Mouse (Mus musculus) Patski (cell line): ENCODE data around the gene Cdk14. TPM values are rescaled to one million over a fixed set of nuclear protein-coding genes. Genes with fewer than 3 reads are reported as not detected.
A peak's percentile ranks its signal among the peaks of the same experiment; 100 is the strongest.

Experiments
- ATAC-seq: fragments of 100-300 bp; one replicate; pipeline ENCODE4 v1.8.0; 2021
- CTCF ChIA-PET: fragments of 350-600 bp; sonication (Branson Sonifier 250); formaldehyde crosslinking; loops from one replicate; lab custom pipeline; 2022; ENCODE audit warnings: inconsistent platforms; lab: Charles Lee
- POLR2A ChIA-PET: fragments of 350-600 bp; sonication (Branson Sonifier 250); formaldehyde crosslinking; loops from one replicate; lab custom pipeline; 2022; ENCODE audit warnings: antibody characterized with exemption, inconsistent platforms; lab: Charles Lee
- DNase-seq: peaks from one replicate; pipeline ENCODE4 v3.0.0-alpha.2; 2011; ENCODE audit warnings: low read depth, low spot score
- H3K27me3 ChIP-seq: fragments of 371-371 bp; one replicate; pipeline ENCODE4 v1.5.1; 2021
- CTCF ChIP-seq: fragments of 100-300 bp; IDR thresholded peaks from one replicate; pipeline ENCODE4 v1.5.1; 2021
- in situ Hi-C: fragments of 300-500 bp; cut with MboI; formaldehyde crosslinking; loops from 3 replicates; pipeline ENCODE4 v1.11.1; 2018; ENCODE audit warnings: low pct_unique_long_range_greater_than_20kb, mixed read lengths
- polyA plus RNA-seq: library from polyadenylated mRNA; unstranded; gene quantifications from one replicate; pipeline ENCODE4 v1.2.3, GENCODE M21; 2021

Gene Cdk14
- polyA plus RNA-seq, 1 experiment from 2014 or later, result 21.7 TPM

- ChIA-PET POLR2A (no interaction called here), CTCF (no interaction called here)
- ATAC-seq (peak; percentile 87), DNase-seq (peak; percentile 27)
- TF ChIP-seq CTCF, result no peak
- H3K27me3 ChIP-seq, result no peaks in the 10 kb centered on the region
- in situ Hi-C loops, result no loop called here
These were observed 212.1 kb downstream of the Cdk14 start for GRCm38 (mm10) chr5:5208016-5208415.

GRCm38 (mm10) chr5:5206012-5206411 lies 214.1 kb downstream of the Cdk14 start:
- ChIA-PET POLR2A (no interaction called here), CTCF (interaction anchor here (1.7 kb wide), 1 partner anchor 14 kb away, joined by 6 read pairs; no protein-coding TSS in a partner anchor)
- TF ChIP-seq CTCF, result no peak
- H3K27me3 ChIP-seq, result no peaks in the 10 kb centered on the region
- DNase-seq (no peak), ATAC-seq (no peak)
- in situ Hi-C loops, result no loop called here

DNA sequence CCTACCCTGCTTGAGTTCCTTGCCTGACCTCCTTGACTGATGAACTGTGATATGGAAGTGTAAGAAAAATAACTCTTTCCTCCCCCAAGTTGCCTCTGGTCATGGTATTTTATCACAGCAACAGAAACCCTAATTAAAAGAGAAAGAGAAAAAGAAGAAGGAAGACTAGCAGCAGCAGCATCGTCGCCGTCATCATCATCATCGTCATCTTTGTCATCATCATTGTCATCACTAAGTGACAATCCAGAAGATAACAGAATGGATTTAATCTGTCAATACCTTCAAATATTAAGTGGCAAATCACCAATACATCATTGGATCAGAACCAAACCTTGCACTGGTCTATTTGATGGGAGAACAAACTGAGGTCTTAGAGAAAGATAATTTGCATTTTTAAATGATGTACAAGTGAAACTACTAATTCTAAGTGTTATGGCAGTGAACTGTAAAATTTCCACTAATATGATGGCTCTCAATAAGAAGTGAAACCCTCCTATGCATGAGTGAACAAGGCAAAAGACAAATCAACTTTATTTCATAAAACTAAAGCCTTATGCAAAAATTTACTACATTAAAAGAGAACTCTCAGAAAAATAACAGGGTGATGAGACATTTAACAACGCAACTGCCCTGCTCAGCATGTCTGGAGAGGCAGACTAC lies 225.4 kb downstream of the Cdk14 start:
- DNase-seq (no peak), ATAC-seq (no peak)
- no peak for TF ChIP-seq CTCF
- ChIA-PET POLR2A (no interaction called here), CTCF (no interaction called here)
- in situ Hi-C loops, result no loop called here
- no peaks in the 10 kb centered on the region for H3K27me3 ChIP-seq

DNA sequence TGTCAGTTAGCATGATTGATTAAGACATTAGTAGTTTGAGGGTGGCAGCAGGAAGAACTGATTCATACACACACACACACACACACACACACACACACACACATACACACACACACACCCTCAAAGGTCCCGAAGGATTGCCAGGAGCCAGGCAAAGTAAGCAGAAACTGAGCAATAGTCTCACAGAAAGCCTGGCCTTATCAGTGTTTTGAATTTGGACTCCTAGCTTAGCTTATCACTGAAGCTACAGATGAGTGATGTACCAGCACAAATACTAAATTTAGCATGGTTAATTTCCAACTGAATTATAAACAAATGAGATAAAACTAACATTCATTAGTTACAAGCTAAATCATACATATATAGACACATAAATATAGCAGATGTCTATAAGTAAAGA lies 230.5 kb downstream of the Cdk14 start:
- POLR2A ChIA-PET, result interaction anchor here (0.7 kb wide), 2 partner anchors 51 to 1523 kb away, joined by 3 read pairs; no protein-coding TSS in a partner anchor
- no peak for TF ChIP-seq CTCF
- in situ Hi-C loops, result no loop called here
- no peaks in the 10 kb centered on the region for H3K27me3 ChIP-seq
- CTCF ChIA-PET, result interaction anchor here (1.2 kb wide), 1 partner anchor 15 kb away, joined by 3 read pairs; no protein-coding TSS in a partner anchor
- ATAC-seq (no peak), DNase-seq (no peak)

DNA sequence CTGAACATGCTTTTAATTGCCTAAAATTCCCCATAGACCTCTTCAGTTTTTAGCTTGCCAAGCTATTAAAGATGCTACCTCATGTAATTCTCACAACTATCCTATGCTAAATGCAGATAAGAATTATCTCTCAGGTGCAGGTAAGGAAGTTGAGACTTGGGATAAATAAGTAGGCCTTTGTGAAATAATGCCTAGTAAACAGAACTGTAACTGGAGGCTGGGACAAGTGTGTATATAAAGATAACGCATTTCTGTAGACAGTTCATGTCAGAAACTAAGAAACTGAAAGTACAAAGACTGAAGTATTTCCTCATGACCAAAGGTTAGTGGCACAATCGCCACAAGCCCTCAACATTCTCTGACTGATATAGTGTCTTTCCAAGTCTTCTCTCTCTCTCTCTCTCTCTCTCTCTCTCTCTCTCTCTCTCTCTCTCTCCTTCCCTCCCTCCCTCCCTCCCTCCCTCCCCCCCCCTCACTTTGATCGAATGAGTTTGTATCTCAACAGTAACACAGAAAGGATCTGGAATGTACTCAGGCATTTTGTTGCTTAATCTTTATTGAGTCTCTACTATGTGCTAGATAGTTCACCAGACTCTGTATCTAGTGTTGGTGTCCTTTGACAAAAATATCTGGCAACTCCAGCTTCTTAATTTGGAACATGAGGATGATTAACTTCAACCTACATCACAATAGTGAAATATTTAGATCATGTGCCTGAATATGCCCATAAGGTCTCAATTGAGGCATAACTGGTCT lies 233.9 kb downstream of the Cdk14 start:
- TF ChIP-seq CTCF, result no peak
- DNase-seq (no peak), ATAC-seq (no peak)
- ChIA-PET CTCF (interaction anchor here (1.2 to 1.3 kb wide), 2 partner anchors 11 to 382 kb away, joined by 3 to 4 read pairs; no protein-coding TSS in a partner anchor), POLR2A (no interaction called here)
- in situ Hi-C loops, result no loop called here
- H3K27me3 ChIP-seq, result no peaks in the 10 kb centered on the region

DNA sequence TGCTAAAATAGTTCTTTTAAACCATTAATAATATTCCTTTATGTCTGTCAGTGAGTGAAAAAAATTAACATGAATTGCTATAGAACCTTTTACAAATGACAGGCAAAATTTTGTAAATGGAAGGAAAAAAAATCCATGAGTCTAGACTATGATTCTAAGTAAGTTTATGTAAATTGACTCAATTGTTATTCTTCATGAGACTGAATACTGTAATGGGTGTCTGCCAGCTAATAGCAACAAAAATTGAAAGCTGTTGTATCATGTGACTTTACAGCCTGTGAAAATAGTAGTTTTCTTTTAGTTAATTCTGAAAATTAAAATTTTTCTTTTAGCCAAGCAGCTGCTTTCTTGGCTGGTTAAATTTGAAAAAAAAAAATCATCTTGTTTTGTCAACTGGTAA lies 234.6 kb downstream of the Cdk14 start:
- in situ Hi-C loops, result no loop called here

GRCm38 (mm10) chr5:5180711-5181110 lies 239.4 kb downstream of the Cdk14 start:
- POLR2A ChIA-PET, result interaction anchor here (0.6 kb wide), 1 partner anchor 21 kb away, joined by 6 read pairs; no protein-coding TSS in a partner anchor
- ATAC-seq, result peak; percentile 100

More for the DNA sequence above, 234.6 kb downstream of the Cdk14 start:
- no peak for DNase-seq
- no peak for ATAC-seq
- no peaks in the 10 kb centered on the region for H3K27me3 ChIP-seq
- POLR2A ChIA-PET, result no interaction called here
- CTCF ChIA-PET, result interaction anchor here (1.3 kb wide), 1 partner anchor 383 kb away, joined by 3 read pairs; no protein-coding TSS in a partner anchor
- no peak for TF ChIP-seq CTCF

DNA sequence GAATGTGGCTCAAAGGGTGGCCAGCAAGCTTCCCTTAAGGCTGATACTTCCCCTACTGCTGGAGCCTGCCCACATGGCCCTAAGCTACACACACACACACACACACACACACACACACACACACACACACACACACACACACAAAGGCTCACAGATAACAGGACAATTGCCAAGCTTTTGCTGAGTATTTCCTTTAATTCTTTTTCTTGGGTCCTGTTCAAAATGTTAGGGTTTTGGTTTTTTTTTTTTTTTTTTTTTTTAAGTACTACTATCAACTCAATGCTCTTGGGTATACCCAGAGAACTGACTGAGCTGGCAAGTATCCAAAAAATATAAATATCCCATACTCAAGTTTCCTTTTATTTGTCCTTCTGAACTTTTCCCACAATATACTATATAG lies 239.8 kb downstream of the Cdk14 start:
- DNase-seq, result no peak
- ATAC-seq, result peak; percentile 40
- in situ Hi-C loops, result loop anchor here (5.0 kb wide), 1 partner anchor 82 kb away; no protein-coding TSS in a partner anchor
- ChIA-PET CTCF (interaction anchor here (1.0 to 1.4 kb wide), 2 partner anchors 10 to 136 kb away, joined by 3 to 6 read pairs; no protein-coding TSS in a partner anchor), POLR2A (interaction anchor here (0.6 kb wide), 2 partner anchors 22 to 224 kb away, joined by 3 to 6 read pairs; no protein-coding TSS in a partner anchor)
- TF ChIP-seq CTCF, result no peak
- no peaks in the 10 kb centered on the region for H3K27me3 ChIP-seq

More at GRCm38 (mm10) chr5:5180711-5181110, 239.4 kb downstream of the Cdk14 start:
- CTCF ChIA-PET, result interaction anchor here (1.0 to 1.7 kb wide), 3 partner anchors 10 to 135 kb away, joined by 3 to 6 read pairs (median 4); no protein-coding TSS in a partner anchor
- peak; percentile 89 for DNase-seq
- no peaks in the 10 kb centered on the region for H3K27me3 ChIP-seq
- no peak for TF ChIP-seq CTCF
- in situ Hi-C loops, result loop anchor here (5.0 kb wide), 1 partner anchor 82 kb away; no protein-coding TSS in a partner anchor

DNA sequence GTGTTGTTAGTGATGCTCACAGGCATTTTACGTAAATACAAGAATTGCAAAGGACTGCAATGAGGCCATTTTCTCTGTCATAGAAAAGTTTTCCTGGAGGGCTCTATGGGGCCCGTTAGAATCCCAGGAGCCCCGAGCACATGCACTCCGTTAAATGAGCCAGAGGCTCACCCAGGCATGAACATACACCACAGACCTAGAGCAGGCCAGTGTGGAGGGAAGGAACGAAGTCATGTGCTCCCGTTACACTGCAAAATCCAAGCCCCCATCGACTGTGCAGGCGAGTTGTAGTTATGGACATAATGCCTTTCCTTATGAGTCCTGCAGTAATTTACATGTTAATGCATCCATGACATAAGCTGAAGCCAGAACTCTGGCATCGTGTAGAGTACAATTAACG lies 244.1 kb downstream of the Cdk14 start:
- ATAC-seq (no peak), DNase-seq (no peak)
- CTCF ChIA-PET, result no interaction called here
- H3K27me3 ChIP-seq, result no peaks in the 10 kb centered on the region
- TF ChIP-seq CTCF, result no peak
- in situ Hi-C loops, result no loop called here
- POLR2A ChIA-PET, result no interaction called here

DNA sequence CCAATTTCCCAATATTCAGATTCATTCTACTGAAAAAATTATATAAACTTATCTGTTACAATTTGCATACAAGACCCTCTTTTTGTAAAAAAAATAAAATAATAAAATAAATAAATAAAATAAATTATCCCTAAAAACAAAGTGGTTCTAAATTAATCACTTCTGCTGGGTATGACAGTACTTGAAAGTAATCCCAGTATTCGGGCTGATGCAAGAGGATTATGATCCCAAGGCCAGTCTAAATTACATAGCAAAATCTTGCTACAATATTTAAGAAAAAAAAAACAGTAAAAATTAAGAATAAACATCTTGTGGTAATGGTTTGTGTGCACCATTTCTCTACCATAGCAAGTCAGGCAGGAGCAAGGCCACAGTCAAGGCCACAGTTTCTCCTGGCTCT lies 244.5 kb downstream of the Cdk14 start:
- no peaks in the 10 kb centered on the region for H3K27me3 ChIP-seq
- in situ Hi-C loops, result no loop called here
- POLR2A ChIA-PET, result no interaction called here
- ATAC-seq, result no peak
- TF ChIP-seq CTCF, result no peak
- no peak for DNase-seq
- CTCF ChIA-PET, result no interaction called here
